ENCODE assay signal across 20 mouse cellular contexts in genomic region chr2:168441494-168441893, GRCm38 (mm10).
DNase-seq lines count a peak whose midpoint lies in the region; ATAC-seq and TF ChIP-seq lines count a peak whose summit lies in the region.
"Had no signal": no experiment of that assay in that cellular context is flagged by ENCODE, and none has a peak within 500 bp of the region (broad histone marks: within the 10 kb centered on the region; RNA-seq: fewer than 3 reads in every experiment).

No protein-coding gene starts in this region.

- 94% methylated on average over 12 of the region's 12 CpGs for WGBS in midbrain, postnatal 0 days
- WGBS in midbrain, embryonic 13.5 days: 92% methylated on average over 12 of the region's 12 CpGs
- 90% methylated on average over 12 of the region's 12 CpGs for WGBS in stomach, postnatal 0 days

- peak; percentile 36; the same call in 1 of the 2 replicates for TF ChIP-seq CTCF in midbrain, postnatal 0 days (IDR thresholded peaks at IDR 0.05)
- TF ChIP-seq CTCF in stomach, postnatal 0 days (IDR thresholded peaks at IDR 0.05; ENCODE audit: low read depth): 0 out of 2 replicates have a peak, but pooled peaks have one; percentile 9

- no peak overlapping the region for H3K4me3 ChIP-seq in midbrain, postnatal 0 days (ENCODE audit: low read depth, low read length)
- no peak overlapping the region for H3K4me3 ChIP-seq in midbrain, embryonic 13.5 days (replicated peaks)
- H3K4me3 ChIP-seq in stomach, postnatal 0 days (ENCODE audit: low read depth, low read length): no peak overlapping the region
- H3K4me3 ChIP-seq: embryonic facial prominence, embryonic 15.5 days; heart, embryonic 10.5 days; limb, embryonic 13.5 days; lung, embryonic 15.5 days; midbrain, embryonic 12.5 days had no signal

- H3K36me3 ChIP-seq in midbrain, postnatal 0 days (ENCODE audit: insufficient read depth, low read length): no peaks in the 10 kb centered on the region
- no peaks in the 10 kb centered on the region for H3K36me3 ChIP-seq in midbrain, embryonic 13.5 days
- H3K36me3 ChIP-seq in stomach, postnatal 0 days (ENCODE audit: control insufficient read depth, insufficient read depth, low read length): no peaks in the 10 kb centered on the region
- H3K36me3 ChIP-seq: embryonic facial prominence, embryonic 15.5 days; heart, embryonic 10.5 days; limb, embryonic 13.5 days; lung, embryonic 15.5 days; midbrain, embryonic 12.5 days had no signal

- H3K4me1 ChIP-seq in midbrain, postnatal 0 days (ENCODE audit: insufficient read depth, low read length): no peaks in the 10 kb centered on the region
- peaks cover 10% of the 10 kb centered on the region; the same call in 1 of the 2 replicates for H3K4me1 ChIP-seq in midbrain, embryonic 13.5 days (replicated peaks)
- H3K4me1 ChIP-seq in stomach, postnatal 0 days (replicated peaks; ENCODE audit: control insufficient read depth, insufficient read depth): no peaks in the 10 kb centered on the region
- H3K4me1 ChIP-seq: lung, embryonic 15.5 days had no signal

- no peak overlapping the region for H3K4me2 ChIP-seq in midbrain, postnatal 0 days (ENCODE audit: low read depth, low read length, poor library complexity, severe bottlenecking)
- H3K4me2 ChIP-seq in midbrain, embryonic 13.5 days (replicated peaks): no peak overlapping the region
- H3K4me2 ChIP-seq in stomach, postnatal 0 days (replicated peaks; ENCODE audit: low read depth): no peak overlapping the region
- H3K4me2 ChIP-seq: embryonic facial prominence, embryonic 15.5 days; hindbrain, embryonic 14.5 days; limb, embryonic 13.5 days; lung, embryonic 15.5 days; midbrain, embryonic 12.5 days had no signal

- no peak overlapping the region for H3K27ac ChIP-seq in midbrain, postnatal 0 days (ENCODE audit: low read depth, low read length)
- no peak overlapping the region for H3K27ac ChIP-seq in midbrain, embryonic 13.5 days
- no peak overlapping the region for H3K27ac ChIP-seq in stomach, postnatal 0 days (replicated peaks)
- H3K27ac ChIP-seq: embryonic facial prominence, embryonic 15.5 days; heart, embryonic 10.5 days; hindbrain, embryonic 14.5 days; limb, embryonic 13.5 days; lung, embryonic 15.5 days; macrophage; midbrain, embryonic 12.5 days had no signal

- H3K27me3 ChIP-seq in midbrain, postnatal 0 days (ENCODE audit: insufficient read depth, low read length): no peaks in the 10 kb centered on the region
- H3K27me3 ChIP-seq in midbrain, embryonic 13.5 days: 0 out of 2 replicates have a peak, but pooled peaks cover 3% of the 10 kb centered on the region
- no peaks in the 10 kb centered on the region for H3K27me3 ChIP-seq in stomach, postnatal 0 days (ENCODE audit: control insufficient read depth, insufficient read depth, low read length)

- no peaks in the 10 kb centered on the region for H3K9me3 ChIP-seq in midbrain, postnatal 0 days (ENCODE audit: low read length)
- H3K9me3 ChIP-seq in midbrain, embryonic 13.5 days: no peaks in the 10 kb centered on the region
- H3K9me3 ChIP-seq in stomach, postnatal 0 days (ENCODE audit: control insufficient read depth, low read length): no peaks in the 10 kb centered on the region
- H3K9me3 ChIP-seq: embryonic facial prominence, embryonic 15.5 days; lung, embryonic 15.5 days had no signal

- no peak overlapping the region for H3K9ac ChIP-seq in midbrain, postnatal 0 days (replicated peaks; ENCODE audit: low read length, poor library complexity, severe bottlenecking)
- no peak overlapping the region for H3K9ac ChIP-seq in midbrain, embryonic 13.5 days (replicated peaks)
- H3K9ac ChIP-seq in stomach, postnatal 0 days (ENCODE audit: low read length): no peak overlapping the region
- H3K9ac ChIP-seq: embryonic facial prominence, embryonic 15.5 days; hindbrain, embryonic 14.5 days; limb, embryonic 13.5 days; lung, embryonic 15.5 days; midbrain, embryonic 12.5 days had no signal

- DNase-seq in frontal cortex, postnatal 10 days (ENCODE audit: low spot score in 2 of 2): no peak
- DNase-seq in midbrain, postnatal 0 days (ENCODE audit: low spot score): no peak
- DNase-seq in ZHBTc4 (ENCODE audit: low read depth, low spot score): peak; percentile 64
- DNase-seq in stomach, postnatal 0 days (ENCODE audit: low spot score): no peak
- DNase-seq in gastrocnemius, postnatal 10 days: no peak
- DNase-seq: adrenal gland, adult 8-10 months; embryo, embryonic 11 days; gastrocnemius, postnatal 25 days; heart, postnatal 10 days; kidney, postnatal 10 days had no signal

- ATAC-seq in frontal cortex, adult (ENCODE audit: low TSS enrichment): peak; percentile 21; the same call in 1 of the 2 replicates
- no peak for ATAC-seq in midbrain, postnatal 0 days (ENCODE audit: low FRiP score)
- ATAC-seq in midbrain, embryonic 13.5 days: no peak
- no peak for ATAC-seq in stomach, postnatal 0 days (ENCODE audit: low FRiP score, low TSS enrichment)
- ATAC-seq: intestine, postnatal 0 days had no signal

- no peak for TF ChIP-seq EP300 in stomach, postnatal 0 days (optimal IDR thresholded peaks at IDR 0.05)
